Mouse (Mus musculus): ENCODE results near the gene Gpx4. TPM values are rescaled to one million over a fixed set of nuclear protein-coding genes. Genes with fewer than 3 reads are reported as not detected.
A peak's percentile ranks its signal among the peaks of the same experiment; 100 is the strongest.

Gpx4 gene
- polyA plus RNA-seq, 1 experiment, result 551 TPM

GRCm38 (mm10) chr10:80056506-80056905, 9.5 kb downstream of the Gpx4 start:
- Histone ChIP-seq H3K27me3 (ENCODE audit: control insufficient read depth) (no peaks in the 10 kb centered on the region), H3K9me3 (ENCODE audit: control insufficient read depth, low read length) (no peaks in the 10 kb centered on the region), H3K4me1 (ENCODE audit: control insufficient read depth) (peaks cover 56% of the 10 kb centered on the region), H3K36me3 (ENCODE audit: control insufficient read depth) (peaks cover 74% of the 10 kb centered on the region), H3K4me3 (replicated peaks) (peak overlapping the region; percentile 17)
- no peak for TF ChIP-seq GATA1 (IDR thresholded peaks at IDR 0.05; ENCODE audit: low read length)
- no peak for TF ChIP-seq TAL1 (IDR thresholded peaks at IDR 0.05; ENCODE audit: low read length)

GRCm38 (mm10) chr10:80056976-80057682, 10.2 kb downstream of the Gpx4 start:
- Histone ChIP-seq H3K4me3 (replicated peaks) (no peak overlapping the region), H3K4me1 (ENCODE audit: control insufficient read depth) (peaks cover 50% of the 10 kb centered on the region), H3K9me3 (ENCODE audit: control insufficient read depth, low read length) (no peaks in the 10 kb centered on the region), H3K36me3 (ENCODE audit: control insufficient read depth) (peaks cover 80% of the 10 kb centered on the region), H3K27me3 (ENCODE audit: control insufficient read depth) (no peaks in the 10 kb centered on the region)
- TF ChIP-seq TAL1 (IDR thresholded peaks at IDR 0.05; ENCODE audit: low read length), result no peak

- peaks cover 87% of the 10 kb centered on the region for H3K36me3 ChIP-seq (ENCODE audit: control insufficient read depth)
- no peak overlapping the region for H3K4me3 ChIP-seq (replicated peaks)
- H3K4me1 ChIP-seq (ENCODE audit: control insufficient read depth), result peaks cover 43% of the 10 kb centered on the region
- H3K9me3 ChIP-seq (ENCODE audit: control insufficient read depth, low read length), result no peaks in the 10 kb centered on the region
- no peaks in the 10 kb centered on the region for H3K27me3 ChIP-seq (ENCODE audit: control insufficient read depth)
- TF ChIP-seq TAL1 (IDR thresholded peaks at IDR 0.05; ENCODE audit: low read length), result no peak
- no peak for TF ChIP-seq GATA1 (IDR thresholded peaks at IDR 0.05; ENCODE audit: low read length)
These were observed 10.8 kb downstream of the Gpx4 start for GRCm38 (mm10) chr10:80057683-80058326.

- TF ChIP-seq GATA1 (IDR thresholded peaks at IDR 0.05; ENCODE audit: low read length), result no peak
- H3K4me3 ChIP-seq (replicated peaks), result no peak overlapping the region
- H3K36me3 ChIP-seq (ENCODE audit: control insufficient read depth), result peaks cover 97% of the 10 kb centered on the region
- peaks cover 27% of the 10 kb centered on the region for H3K4me1 ChIP-seq (ENCODE audit: control insufficient read depth)
- no peaks in the 10 kb centered on the region for H3K9me3 ChIP-seq (ENCODE audit: control insufficient read depth, low read length)
- H3K27me3 ChIP-seq (ENCODE audit: control insufficient read depth), result no peaks in the 10 kb centered on the region
These were observed 16.1 kb downstream of the Gpx4 start for GRCm38 (mm10) chr10:80063104-80063503.

GRCm38 (mm10) chr10:80063877-80064650, 17.1 kb downstream of the Gpx4 start:
- TF ChIP-seq TAL1 (IDR thresholded peaks at IDR 0.05; ENCODE audit: low read length) (no peak), GATA1 (IDR thresholded peaks at IDR 0.05; ENCODE audit: low read length) (no peak)
- peaks cover 95% of the 10 kb centered on the region for H3K36me3 ChIP-seq (ENCODE audit: control insufficient read depth)
- H3K27me3 ChIP-seq (ENCODE audit: control insufficient read depth), result no peaks in the 10 kb centered on the region
- no peaks in the 10 kb centered on the region for H3K9me3 ChIP-seq (ENCODE audit: control insufficient read depth, low read length)
- H3K4me1 ChIP-seq (ENCODE audit: control insufficient read depth), result peaks cover 28% of the 10 kb centered on the region
- no peak overlapping the region for H3K4me3 ChIP-seq (replicated peaks)

- peaks cover 92% of the 10 kb centered on the region for H3K36me3 ChIP-seq (ENCODE audit: control insufficient read depth)
These were observed 22.3 kb downstream of the Gpx4 start for GRCm38 (mm10) chr10:80069251-80069650.

GRCm38 (mm10) chr10:80069948-80070450, 23.0 kb downstream of the Gpx4 start:
- Histone ChIP-seq H3K4me3 (replicated peaks) (no peak overlapping the region), H3K27me3 (ENCODE audit: control insufficient read depth) (no peaks in the 10 kb centered on the region), H3K4me1 (ENCODE audit: control insufficient read depth) (peaks cover 78% of the 10 kb centered on the region), H3K9me3 (ENCODE audit: control insufficient read depth, low read length) (no peaks in the 10 kb centered on the region), H3K36me3 (ENCODE audit: control insufficient read depth) (peaks cover 92% of the 10 kb centered on the region)
- no peak for TF ChIP-seq GATA1 (IDR thresholded peaks at IDR 0.05; ENCODE audit: low read length)
- no peak for TF ChIP-seq TAL1 (IDR thresholded peaks at IDR 0.05; ENCODE audit: low read length)

More at GRCm38 (mm10) chr10:80069251-80069650, 22.3 kb downstream of the Gpx4 start:
- H3K4me3 ChIP-seq (replicated peaks), result no peak overlapping the region
- TF ChIP-seq TAL1 (IDR thresholded peaks at IDR 0.05; ENCODE audit: low read length) (no peak), GATA1 (IDR thresholded peaks at IDR 0.05; ENCODE audit: low read length) (no peak)
- H3K27me3 ChIP-seq (ENCODE audit: control insufficient read depth), result no peaks in the 10 kb centered on the region
- H3K4me1 ChIP-seq (ENCODE audit: control insufficient read depth), result peaks cover 72% of the 10 kb centered on the region
- H3K9me3 ChIP-seq (ENCODE audit: control insufficient read depth, low read length), result no peaks in the 10 kb centered on the region

- Histone ChIP-seq H3K36me3 (ENCODE audit: control insufficient read depth) (peaks cover 93% of the 10 kb centered on the region), H3K27me3 (ENCODE audit: control insufficient read depth) (no peaks in the 10 kb centered on the region), H3K9me3 (ENCODE audit: control insufficient read depth, low read length) (no peaks in the 10 kb centered on the region), H3K4me1 (ENCODE audit: control insufficient read depth) (peaks cover 83% of the 10 kb centered on the region), H3K4me3 (replicated peaks) (peak overlapping the region; percentile 46)
- TF ChIP-seq GATA1 (IDR thresholded peaks at IDR 0.05; ENCODE audit: low read length), result no peak
- peak; percentile 47 for TF ChIP-seq TAL1 (IDR thresholded peaks at IDR 0.05; ENCODE audit: low read length)
These were observed 24.0 kb downstream of the Gpx4 start for GRCm38 (mm10) chr10:80070837-80071515.

Data from erythroblast, embryonic 14.5 days (primary cell).